Mouse (Mus musculus) left cerebral cortex, postnatal 25 days (tissue): ENCODE measurements at regions not wholly inside any gene's neighbourhood (a gene's known extent, or its start where the extent isn't known, plus 50 kb on each side); places are given as distances from the start of the nearest gene placed in this dataset.

Experiments used
- DNase-seq, 2 experiments: peaks; one replicate each; pipeline ENCODE4 v3.0.0; 2022; ENCODE audit warnings: low spot score in 2 of 2, mixed read lengths in 1 of 2
- intact Hi-C: fragments of 180-260 bp; cut with DNase I; formaldehyde crosslinking; loops from one replicate; pipeline ENCODE4 v1.15.1; 2025

- DNase-seq = no peak
- intact Hi-C loops = no loop called here
These were observed 214.5 kb downstream of the Gm11011 start for GRCm38 (mm10) chr2:169373069-169373468.

DNA sequence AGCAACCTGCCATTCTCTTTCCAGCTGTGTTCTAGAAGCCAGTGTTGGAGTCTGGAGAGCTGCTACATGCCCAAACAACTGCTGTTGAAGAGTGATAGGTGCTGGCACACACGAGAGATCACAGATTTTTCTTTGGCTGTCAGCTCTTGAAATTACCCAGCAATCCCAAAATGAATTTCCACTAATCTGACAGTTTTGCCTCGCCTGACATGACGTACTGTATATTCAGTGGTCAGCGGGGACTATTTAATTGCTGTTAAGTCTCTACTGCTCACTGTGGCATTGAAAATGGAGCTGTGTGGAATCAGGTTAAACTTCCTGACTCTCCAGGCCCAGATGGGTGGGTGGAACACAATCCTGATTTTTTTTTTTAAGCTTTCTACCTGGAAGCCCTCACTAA lies 222.5 kb downstream of the Gm11011 start:
- intact Hi-C loops = no loop called here
- no peak for DNase-seq

- peak in 1 of 2 experiments; percentile 2 for DNase-seq
These were observed 227.3 kb downstream of the Gm11011 start for GRCm38 (mm10) chr2:169360272-169360671.

GRCm38 (mm10) chr2:169357400-169357799 lies 230.1 kb downstream of the Gm11011 start:
- DNase-seq = no peak
- intact Hi-C loops = no loop called here

More at GRCm38 (mm10) chr2:169360272-169360671, 227.3 kb downstream of the Gm11011 start:
- intact Hi-C loops = no loop called here

DNA sequence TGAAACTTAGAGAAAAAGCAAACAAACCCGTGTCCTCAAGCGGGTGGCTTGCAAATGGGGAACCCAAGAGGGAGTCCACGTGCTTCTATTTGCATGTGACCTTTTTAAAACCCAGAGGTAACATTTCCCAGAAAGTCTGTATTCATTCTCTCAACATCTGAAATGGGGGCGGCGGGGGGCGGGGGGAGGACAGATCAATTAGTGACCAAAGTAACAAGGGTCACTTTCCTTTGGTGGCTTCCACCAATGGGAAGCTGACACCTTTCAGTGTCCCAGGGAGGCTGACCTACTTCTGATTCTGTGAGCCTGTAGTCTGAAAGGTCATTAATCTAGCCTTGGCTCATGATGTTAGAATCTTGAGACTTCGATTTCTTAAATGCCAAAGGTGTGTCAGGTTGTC lies 236.0 kb downstream of the Gm11011 start:
- no peak for DNase-seq
- intact Hi-C loops = no loop called here

GRCm38 (mm10) chr2:169346107-169346506 lies 241.4 kb downstream of the Gm11011 start:
- intact Hi-C loops = no loop called here
- DNase-seq = no peak

GRCm38 (mm10) chr2:169319521-169319920 lies 268.0 kb downstream of the Gm11011 start:
- intact Hi-C loops = loop anchor here (1.0 to 10.0 kb wide), 5 partner anchors 59 to 281 kb away; no protein-coding TSS in a partner anchor
- DNase-seq = peak; percentile 42 to 93

- DNase-seq = no peak
- intact Hi-C loops = loop anchor here (10.0 kb wide), 1 partner anchor 250 kb away; no protein-coding TSS in a partner anchor
These were observed 273.1 kb downstream of the Gm11011 start for GRCm38 (mm10) chr2:169314396-169314930.

GRCm38 (mm10) chr2:169311821-169312220 lies 275.7 kb downstream of the Gm11011 start:
- DNase-seq = no peak
- intact Hi-C loops = loop anchor here (10.0 kb wide), 1 partner anchor 247 kb away; no protein-coding TSS in a partner anchor

DNA sequence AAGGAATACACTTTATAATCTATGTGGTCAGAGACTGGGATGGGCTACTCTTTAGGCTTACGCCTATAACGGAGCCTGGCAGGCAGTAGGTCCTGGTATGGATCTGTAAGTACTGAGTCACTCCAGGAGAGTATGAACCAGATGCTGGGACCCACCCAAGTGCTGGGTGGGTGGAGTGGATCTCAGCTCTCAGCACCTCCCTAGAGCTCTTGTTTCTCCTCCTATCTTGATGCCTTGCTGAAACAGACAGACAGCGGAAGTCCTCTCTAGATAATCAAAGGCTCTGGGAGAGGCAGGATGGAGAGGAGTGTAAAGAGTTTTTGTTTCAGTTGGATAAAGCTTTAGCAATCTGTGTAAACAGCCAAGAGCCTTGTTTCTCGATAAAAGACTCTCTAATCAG lies 276.2 kb downstream of the Gm11011 start:
- intact Hi-C loops = loop anchor here (10.0 kb wide), 1 partner anchor 247 kb away; no protein-coding TSS in a partner anchor
- DNase-seq = peak in 1 of 2 experiments; percentile 36

DNA sequence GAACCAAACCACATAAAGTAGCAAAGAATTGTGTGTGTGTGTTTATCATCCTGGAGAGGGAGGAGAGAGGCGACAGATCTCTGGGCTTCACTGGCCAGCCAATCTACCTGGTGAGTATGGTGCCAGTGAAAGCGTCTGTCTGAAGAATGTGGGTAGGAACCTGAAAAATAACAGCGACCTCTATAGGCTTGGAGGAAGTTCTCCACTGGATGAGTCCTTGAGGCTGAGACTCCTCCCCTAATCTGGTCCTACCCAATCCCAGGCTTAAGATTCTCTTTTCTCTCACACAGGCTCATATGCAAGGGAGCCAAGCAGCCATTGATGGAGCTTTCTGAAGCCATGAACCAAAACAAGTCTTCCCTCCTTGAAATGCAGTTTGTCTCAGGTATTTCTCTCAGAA lies 283.2 kb downstream of the Gm11011 start:
- intact Hi-C loops = no loop called here
- DNase-seq = no peak

DNA sequence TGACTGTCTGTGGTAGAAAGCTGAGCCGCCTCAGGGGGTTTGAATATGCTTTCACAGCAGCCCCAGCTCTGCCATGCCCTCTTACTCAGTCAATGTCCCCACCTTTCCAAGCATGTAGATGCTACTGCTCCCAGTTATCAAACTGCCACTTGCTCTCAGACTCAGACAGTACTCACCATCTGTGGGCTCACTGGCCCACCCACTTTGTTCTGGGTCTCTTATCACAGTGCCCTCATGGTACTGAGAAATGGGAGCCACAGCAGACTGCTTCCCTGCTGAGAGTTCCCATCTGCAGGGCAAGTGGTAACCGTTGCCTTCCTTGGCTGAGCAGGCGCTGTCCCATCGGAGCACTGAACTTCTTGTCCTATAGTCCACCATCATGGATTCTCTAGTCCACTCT lies 286.6 kb downstream of the Gm11011 start:
- no peak for DNase-seq
- intact Hi-C loops = no loop called here

DNA sequence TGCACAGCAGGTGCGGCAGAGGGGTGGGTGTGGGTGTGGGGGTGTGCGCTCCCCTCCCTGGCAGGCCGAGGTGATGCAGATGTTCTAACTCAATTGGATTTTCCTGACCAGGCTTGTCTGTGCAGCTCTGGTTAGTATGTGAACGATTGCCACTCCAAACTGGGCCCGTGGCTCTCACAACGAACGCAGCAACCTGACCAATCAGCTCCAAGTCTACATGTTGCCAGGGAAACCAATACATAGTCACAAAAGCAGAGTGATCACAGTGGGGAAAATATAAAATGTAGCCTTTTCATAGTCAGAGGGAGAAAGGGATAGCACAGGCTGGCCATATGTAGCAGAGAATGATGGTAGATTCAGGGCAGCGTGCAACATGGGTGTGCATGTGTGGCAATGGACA lies 287.1 kb downstream of the Gm11011 start:
- intact Hi-C loops = no loop called here
- DNase-seq = peak; percentile 66 to 80

DNA sequence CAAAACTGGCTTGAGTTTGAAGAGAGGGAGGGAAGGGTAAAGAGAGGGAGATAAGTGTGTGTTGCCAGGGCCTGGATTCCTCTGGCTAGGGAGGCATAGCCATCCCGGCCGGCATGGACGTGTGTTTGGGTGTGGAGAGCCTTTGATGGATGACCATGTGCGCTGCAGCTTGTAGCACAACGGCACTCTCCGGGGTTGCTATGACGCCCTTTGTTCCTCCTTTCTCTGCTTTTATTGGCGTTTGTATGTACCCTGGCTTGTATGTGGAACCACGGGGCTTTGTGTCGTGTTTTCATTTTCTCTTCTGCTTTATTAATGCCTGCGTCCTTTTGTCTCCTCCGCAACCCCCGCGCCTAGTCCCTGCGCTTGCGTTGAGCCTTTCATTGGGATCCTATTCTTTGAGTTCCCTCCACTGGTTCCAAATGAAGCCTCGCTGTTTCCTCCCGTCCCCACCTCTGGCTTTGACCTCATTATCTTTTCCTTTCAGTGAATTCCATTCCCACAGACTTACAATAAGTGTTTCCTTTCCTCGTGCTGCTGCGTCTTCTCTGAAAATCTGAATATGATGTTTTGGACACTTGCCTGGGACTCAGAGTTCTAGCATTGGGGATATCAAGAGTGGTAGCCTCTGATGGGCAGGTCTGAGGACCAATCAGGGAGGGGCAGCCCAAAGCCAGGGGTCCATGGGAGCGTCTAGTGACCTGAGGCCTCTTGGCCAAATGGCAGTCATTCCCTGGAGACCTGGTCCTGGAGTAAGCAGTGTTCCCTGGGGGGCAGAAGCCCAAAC lies 289.5 kb downstream of the Gm11011 start:
- intact Hi-C loops = no loop called here
- DNase-seq = no peak

DNA sequence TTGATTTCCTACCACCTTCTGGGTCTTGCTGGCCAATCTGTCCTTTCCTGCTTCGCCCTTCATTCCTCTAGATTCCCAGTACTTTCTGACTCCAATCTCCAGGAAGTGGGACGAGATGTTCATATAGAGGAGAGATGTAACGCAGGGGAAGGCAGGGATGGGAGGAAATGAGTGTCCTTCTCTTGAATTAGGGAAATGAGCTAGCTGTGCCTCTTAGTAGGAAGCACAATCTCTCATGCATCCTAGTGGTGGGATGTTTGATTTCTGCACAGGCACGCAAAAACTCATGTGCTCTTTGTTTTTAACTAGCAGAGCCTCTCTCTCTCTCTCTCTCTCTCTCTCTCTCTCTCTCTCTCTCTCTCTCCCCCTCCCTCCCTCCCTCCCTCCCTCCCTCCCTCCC lies 290.3 kb downstream of the Gm11011 start:
- intact Hi-C loops = no loop called here
- DNase-seq = no peak

DNA sequence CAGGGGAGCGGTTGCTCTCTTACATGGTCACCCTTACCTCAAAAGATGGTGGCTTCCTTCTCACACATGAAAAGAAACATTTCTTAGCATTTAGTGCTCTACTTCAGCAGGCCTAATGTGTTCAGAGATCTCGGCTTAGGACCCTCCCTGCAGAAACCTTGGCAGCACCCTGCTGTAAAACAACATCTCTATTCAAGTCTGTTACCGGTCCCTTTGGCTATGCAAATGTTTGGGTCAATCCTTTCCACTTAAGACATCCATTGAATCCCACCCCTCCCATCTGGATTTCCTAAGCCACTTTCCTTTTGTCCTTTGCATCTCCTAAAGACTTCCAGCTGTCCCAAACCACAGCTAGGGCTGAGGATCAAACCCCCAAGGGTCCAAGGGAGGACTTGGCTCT lies 294.2 kb downstream of the Gm11011 start:
- intact Hi-C loops = no loop called here
- no peak for DNase-seq

GRCm38 (mm10) chr2:169288891-169289605 lies 298.5 kb downstream of the Gm11011 start:
- intact Hi-C loops = no loop called here
- DNase-seq = no peak

DNA sequence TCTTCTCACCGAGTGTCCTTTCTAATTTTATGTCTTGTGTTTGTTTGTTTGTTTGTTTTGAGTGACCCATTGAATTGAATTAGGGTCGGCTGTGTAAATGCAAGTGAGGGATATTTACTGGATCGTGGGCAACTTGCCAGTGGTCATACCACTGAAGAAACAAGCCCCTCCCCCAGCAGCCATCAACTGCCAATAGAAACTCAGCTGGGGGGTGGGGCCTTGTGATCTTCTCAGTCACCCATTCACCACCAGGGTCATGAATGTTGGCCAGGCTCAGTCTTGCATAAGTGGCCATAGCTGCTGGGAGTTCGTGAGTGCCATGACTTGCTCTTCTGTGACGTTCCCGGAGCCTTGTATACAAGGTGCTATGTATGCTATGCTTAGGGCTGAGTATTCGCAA lies 300.8 kb downstream of the Gm11011 start:
- no peak for DNase-seq
- intact Hi-C loops = no loop called here

GRCm38 (mm10) chr2:169282508-169283117 lies 304.9 kb downstream of the Gm11011 start:
- DNase-seq = no peak
- intact Hi-C loops = no loop called here

DNA sequence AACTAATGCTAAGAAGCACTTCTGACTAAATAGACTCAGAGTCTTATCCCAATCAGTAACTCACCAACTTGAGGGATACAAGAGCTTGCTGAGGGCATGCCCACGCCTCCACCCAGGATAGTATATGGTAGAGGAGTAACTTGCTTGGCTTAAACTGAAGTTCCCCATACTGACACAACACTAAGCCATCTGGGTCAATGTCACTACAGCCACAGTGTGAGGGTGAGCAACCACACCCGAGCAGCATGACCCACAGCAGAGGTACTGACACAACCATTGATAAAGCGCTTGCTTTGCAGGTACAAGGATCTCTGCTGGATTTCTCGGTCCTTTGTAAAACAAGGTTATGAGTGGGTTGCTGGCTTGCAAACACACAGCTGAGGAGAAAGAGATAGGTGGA lies 312.2 kb downstream of the Gm11011 start:
- intact Hi-C loops = no loop called here
- no peak for DNase-seq
